Mouse (Mus musculus) liver, postnatal 0 days (tissue): ENCODE results near the gene Rpl18. TPM values are rescaled to one million over a fixed set of nuclear protein-coding genes. Genes with fewer than 3 reads are reported as not detected.

Experiments used
- ATAC-seq: fragments of 200-750 bp; cut with Nextera tagmentation; 2 replicates; pipeline ENCODE4 v1.8.0; 2017; ENCODE audit warnings: mild to moderate bottlenecking, moderate library complexity
- DNase-seq: peaks from one replicate; pipeline ENCODE4 v3.0.0-alpha.2; 2016
- H3K27ac ChIP-seq: fragments of 300-500 bp; sonication (generic); 2 replicates; pipeline ENCODE4 v1.5.1; 2014; ENCODE audit warnings: antibody characterized with exemption, moderate library complexity, mild to moderate bottlenecking, low read depth
- H3K27me3 ChIP-seq: fragments of 300-500 bp; sonication (generic); 2 replicates; pipeline ENCODE4 v1.6.1; 2014; ENCODE audit warnings: low read length, control low read depth, mixed read lengths; ENCODE audit not compliant: insufficient read depth
- H3K36me3 ChIP-seq: fragments of 300-500 bp; sonication (generic); replicated peaks from 2 replicates; pipeline ENCODE4 v1.6.1; 2014; ENCODE audit warnings: mild to moderate bottlenecking, control low read depth, low read length, moderate library complexity, mixed read lengths; ENCODE audit not compliant: insufficient read depth
- H3K4me1 ChIP-seq: fragments of 300-500 bp; sonication (generic); 2 replicates; pipeline ENCODE4 v1.6.1; 2014; ENCODE audit warnings: antibody characterized with exemption, mild to moderate bottlenecking, control low read depth; ENCODE audit not compliant: insufficient read depth
- H3K4me2 ChIP-seq: fragments of 300-500 bp; sonication (generic); 2 replicates; pipeline ENCODE4 v1.6.1; 2014; ENCODE audit warnings: low read depth, mild to moderate bottlenecking, low read length, moderate library complexity, mixed read lengths
- H3K4me3 ChIP-seq: fragments of 300-500 bp; sonication (generic); 2 replicates; pipeline ENCODE4 v1.5.1; 2014; ENCODE audit warnings: low read depth, low read length
- H3K9ac ChIP-seq: fragments of 300-500 bp; sonication (generic); replicated peaks from 2 replicates; pipeline ENCODE4 v1.6.1; 2014; ENCODE audit warnings: mild to moderate bottlenecking, moderate library complexity
- H3K9me3 ChIP-seq: fragments of 300-500 bp; sonication (generic); 2 replicates; pipeline ENCODE4 v1.6.1; 2016; ENCODE audit warnings: mild to moderate bottlenecking, control low read depth, low read length, mixed read lengths
- CTCF ChIP-seq: sonication (generic); IDR thresholded peaks from 2 replicates; pipeline ENCODE4 v1.5.1; 2016; ENCODE audit warnings: antibody characterized with exemption, low read depth
- EP300 ChIP-seq: IDR thresholded peaks from 2 replicates; pipeline ENCODE4 v1.6.1; 2016; ENCODE audit warnings: antibody characterized with exemption, low read depth, mild to moderate bottlenecking
- WGBS: fragments of 180-500 bp; shearing (Covaris S2); extraction: QIAGEN DNeasy Blood & Tissue Kit; methylation state at CpG from one replicate; pipeline ENCODE4 v1.1.7; 2014; ENCODE audit not compliant: insufficient replicate concordance; 5-methylcytosine and 5-hydroxymethylcytosine counted together
- polyA plus RNA-seq: library from polyadenylated mRNA; unstranded; fragments of >200 nt; fragmentation: Nextera tagmentation; extraction: Ambion mirVana; gene quantifications from 2 replicates; pipeline ENCODE4 v1.2.1, GENCODE M21; 2015

The Rpl18 gene
- polyA plus RNA-seq, 1 experiment from 2014 or later: 494 TPM

DNA sequence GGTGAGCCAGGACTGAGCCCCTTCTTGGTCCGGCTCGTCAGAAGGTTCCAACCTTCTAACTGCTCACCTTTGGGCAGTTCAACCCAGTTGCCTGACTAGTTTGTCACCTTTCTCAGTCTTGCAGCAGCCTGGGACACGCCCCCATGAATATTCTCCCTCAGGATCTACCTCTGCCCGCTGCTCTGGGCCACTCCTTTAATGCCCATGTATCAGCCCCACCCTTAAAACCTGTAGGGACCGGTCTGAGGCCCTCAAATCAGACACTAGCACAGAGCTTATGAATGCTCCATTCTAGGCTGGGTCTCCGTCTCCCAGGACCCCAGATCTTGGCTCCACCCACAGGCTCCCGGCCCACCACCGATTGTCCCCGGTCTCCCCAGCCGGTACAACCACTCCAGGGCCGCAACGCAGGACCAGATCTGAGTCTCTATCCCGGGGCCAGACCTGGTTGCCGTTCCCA is 597 bp upstream of the Rpl18 start:
- ATAC-seq (peak; percentile 48), DNase-seq (no peak)
- WGBS: 11% methylated on average over 14 of the region's 14 CpGs
- peak overlapping the region; percentile 89 for H3K4me2 ChIP-seq
- H3K36me3 ChIP-seq: peaks cover 40% of the 10 kb centered on the region
- H3K27ac ChIP-seq: peak overlapping the region; percentile 88
- peak overlapping the region; percentile 69 for H3K9ac ChIP-seq
- no peaks in the 10 kb centered on the region for H3K27me3 ChIP-seq
- H3K9me3 ChIP-seq: no peaks in the 10 kb centered on the region
- TF ChIP-seq EP300 (no peak), CTCF (no peak)
- peaks cover 46% of the 10 kb centered on the region for H3K4me1 ChIP-seq
- H3K4me3 ChIP-seq: peak overlapping the region; percentile 84

DNA sequence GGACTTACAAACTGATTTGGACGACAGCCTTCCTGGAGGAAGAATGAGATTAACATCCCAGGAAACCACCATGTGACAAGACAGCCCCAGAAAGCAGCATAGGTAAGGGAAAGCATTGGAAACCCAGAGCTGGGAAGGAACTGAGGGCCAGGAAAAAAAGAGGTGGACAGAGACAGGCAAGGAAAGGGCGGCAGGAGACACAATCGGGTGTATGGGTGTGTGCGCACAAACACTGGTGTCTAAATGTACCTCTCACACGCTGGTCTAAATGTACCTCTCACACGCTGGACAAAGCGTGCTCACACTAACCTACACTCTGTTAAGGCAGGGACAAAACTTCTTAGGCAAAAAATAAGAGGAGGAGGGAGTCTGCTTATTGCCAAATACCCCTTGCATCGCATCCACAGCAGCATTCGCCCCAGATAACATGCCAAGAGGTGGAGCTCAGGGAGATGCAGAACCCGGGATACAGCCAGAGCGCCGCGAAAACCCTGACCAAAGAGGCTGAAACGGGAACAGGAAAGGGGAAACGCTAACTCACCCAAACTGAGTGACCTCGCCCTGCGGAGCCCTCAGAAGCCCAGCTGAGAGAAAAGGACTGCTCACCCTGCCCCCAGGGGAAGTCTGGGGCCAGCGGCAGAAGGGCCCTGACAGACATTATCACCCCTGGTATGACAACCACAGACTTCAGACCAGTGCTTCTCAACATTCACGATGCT is 643 bp downstream of the Rpl18 start:
- Histone ChIP-seq H3K27ac (peak overlapping the region; percentile 94), H3K9ac (peak overlapping the region; percentile 46), H3K4me1 (peaks cover 48% of the 10 kb centered on the region), H3K4me3 (peak overlapping the region; percentile 84), H3K9me3 (no peaks in the 10 kb centered on the region), H3K4me2 (peak overlapping the region; percentile 89), H3K27me3 (no peaks in the 10 kb centered on the region), H3K36me3 (peaks cover 41% of the 10 kb centered on the region)
- DNase-seq (peak; percentile 49), ATAC-seq (no peak)
- WGBS: 57% methylated on average over 19 of the region's 19 CpGs
- no peak for TF ChIP-seq EP300
- TF ChIP-seq CTCF: no peak

DNA sequence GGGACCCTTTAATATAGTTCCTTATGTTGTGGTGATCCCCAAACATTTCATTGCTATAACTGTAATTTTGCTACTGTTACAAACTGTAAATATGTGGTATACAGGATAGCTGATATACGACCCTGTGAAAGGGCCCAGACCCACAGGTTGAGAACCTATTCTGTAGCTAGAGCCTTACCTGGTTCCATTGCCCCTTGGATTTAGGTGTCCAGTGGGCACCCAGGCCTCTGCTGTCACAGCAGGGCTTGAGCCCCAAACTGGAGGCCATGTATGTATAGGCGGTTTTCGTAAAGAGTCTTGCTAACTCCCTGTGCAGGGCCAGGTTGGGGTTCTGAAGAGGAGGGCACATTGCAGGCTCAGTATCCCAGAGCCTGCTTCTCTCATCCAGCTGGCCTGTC is 1.2 kb downstream of the Rpl18 start:
- Histone ChIP-seq H3K4me2 (peak overlapping the region; percentile 89), H3K36me3 (peaks cover 38% of the 10 kb centered on the region), H3K27me3 (no peaks in the 10 kb centered on the region), H3K27ac (peak overlapping the region; percentile 94), H3K4me1 (peaks cover 48% of the 10 kb centered on the region), H3K9ac (peak overlapping the region; percentile 97), H3K9me3 (no peaks in the 10 kb centered on the region), H3K4me3 (peak overlapping the region; percentile 84)
- TF ChIP-seq EP300 (no peak), CTCF (no peak)
- ATAC-seq: no peak
- DNase-seq: no peak
- 71% methylated on average over 3 of the region's 3 CpGs for WGBS

DNA sequence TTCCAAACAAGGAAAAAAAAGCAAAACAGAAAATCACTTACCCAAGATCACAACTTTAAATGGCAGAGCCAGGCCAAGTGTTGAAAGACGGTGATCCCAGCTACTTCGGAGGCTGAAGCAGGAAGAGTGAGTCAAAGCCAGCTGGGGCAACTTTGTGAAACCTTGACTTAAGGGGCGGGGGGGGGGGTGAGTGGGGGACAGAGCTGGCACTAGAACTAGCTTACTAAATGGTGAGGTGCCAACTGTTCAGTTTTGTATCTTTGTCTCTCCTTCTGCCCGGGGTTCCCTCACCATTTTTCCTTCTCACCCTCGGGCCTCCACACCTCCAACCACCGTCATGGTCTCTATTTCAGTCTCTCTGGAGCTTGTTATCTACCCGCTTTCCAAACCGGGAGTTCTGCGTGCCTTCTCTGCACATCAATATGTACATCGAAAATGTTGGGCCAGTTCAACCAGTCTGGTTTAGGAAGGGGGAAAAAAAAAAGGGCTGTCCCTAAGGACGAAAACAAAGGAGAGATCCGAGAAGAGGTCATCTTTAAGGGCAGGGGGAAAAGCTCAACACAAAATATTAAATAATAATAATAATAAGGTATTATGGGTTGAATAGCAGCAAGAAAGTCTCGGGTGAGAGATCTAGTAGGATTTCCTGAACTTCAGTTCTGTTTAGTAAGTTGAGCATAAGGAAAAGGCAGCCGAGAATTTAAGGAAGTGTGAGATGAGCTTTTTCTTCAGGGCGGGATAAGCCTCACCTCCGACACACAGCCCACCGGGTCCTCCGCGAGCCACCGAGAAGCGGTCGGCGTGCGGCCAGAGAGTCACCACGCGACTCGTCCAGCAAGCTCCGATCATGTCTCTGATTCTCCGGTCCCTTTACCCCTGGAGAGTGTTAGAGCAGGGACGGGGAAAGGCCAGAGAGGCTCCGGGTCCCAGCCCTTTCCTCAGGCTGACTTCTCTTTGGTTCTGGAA is 2.0 kb downstream of the Rpl18 start:
- ATAC-seq (peak; percentile 20), DNase-seq (no peak)
- 6% methylated on average over 31 of the region's 31 CpGs for WGBS
- Histone ChIP-seq H3K9me3 (no peaks in the 10 kb centered on the region), H3K27ac (peak overlapping the region; percentile 94), H3K4me2 (peak overlapping the region; percentile 89), H3K9ac (peak overlapping the region; percentile 97), H3K36me3 (peaks cover 31% of the 10 kb centered on the region), H3K4me1 (peaks cover 48% of the 10 kb centered on the region), H3K4me3 (peak overlapping the region; percentile 84), H3K27me3 (no peaks in the 10 kb centered on the region)
- TF ChIP-seq EP300 (no peak), CTCF (no peak)

DNA sequence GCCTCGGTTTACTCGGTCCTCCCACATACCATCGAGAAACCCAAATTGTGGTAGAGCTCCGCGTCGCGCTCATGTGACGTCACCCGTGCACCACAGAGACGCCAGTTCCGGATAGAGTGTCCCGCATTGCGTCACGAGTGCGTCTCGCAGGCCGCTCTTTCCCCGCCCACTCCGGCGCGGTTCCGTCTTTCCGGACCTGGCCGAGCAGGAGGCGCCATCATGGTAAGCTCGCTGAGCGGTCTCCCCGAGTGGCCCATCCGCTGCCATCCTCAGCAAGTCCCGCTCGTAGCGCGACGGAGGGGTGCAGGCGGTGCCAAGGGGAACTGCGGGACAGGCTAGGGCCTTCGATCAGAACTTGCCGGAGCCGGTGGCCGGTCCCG is 2.7 kb downstream of the Rpl18 start, which contains the start of gene Sphk2:
TSS of gene Sphk2 (minus strand) at position 85 of the 380 bp plus-strand sequence.
- H3K4me1 ChIP-seq: peaks cover 43% of the 10 kb centered on the region
- peak; percentile 24 for TF ChIP-seq CTCF
- peak; percentile 79; the same call in 1 of the 2 replicates for TF ChIP-seq EP300
- H3K36me3 ChIP-seq: peaks cover 27% of the 10 kb centered on the region

DNA sequence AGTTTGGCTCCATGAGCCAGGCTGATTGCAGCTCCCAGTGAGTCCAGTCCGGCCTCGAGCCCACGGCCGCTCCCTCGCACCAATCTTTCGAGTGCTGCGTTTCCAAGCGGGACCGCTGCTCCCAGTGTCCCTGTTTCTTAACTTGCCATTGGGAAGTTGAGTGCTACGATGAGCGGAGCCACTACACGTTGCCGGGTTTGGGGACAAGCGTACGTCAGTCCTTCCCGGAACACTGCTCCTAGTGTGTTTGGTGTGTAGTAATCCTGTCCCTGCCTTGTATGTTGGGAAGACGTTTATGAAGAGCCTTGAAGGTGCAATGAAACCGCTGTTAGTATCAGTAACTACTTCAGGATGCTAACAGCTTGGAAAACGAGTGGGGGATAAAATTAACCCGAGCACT is 3.1 kb downstream of the Rpl18 start:
- peaks cover 24% of the 10 kb centered on the region for H3K36me3 ChIP-seq
- no peaks in the 10 kb centered on the region for H3K27me3 ChIP-seq
- peak overlapping the region; percentile 84 for H3K4me3 ChIP-seq
- peak overlapping the region; percentile 89 for H3K4me2 ChIP-seq
- H3K4me1 ChIP-seq: peaks cover 39% of the 10 kb centered on the region
- H3K9me3 ChIP-seq: no peaks in the 10 kb centered on the region
- peak overlapping the region; percentile 97 for H3K9ac ChIP-seq
- no peak for DNase-seq
- WGBS: 1% methylated on average over 20 of the region's 20 CpGs
- TF ChIP-seq EP300 (no peak), CTCF (no peak)
- peak overlapping the region; percentile 94 for H3K27ac ChIP-seq
- no peak for ATAC-seq

More for the DNA sequence above, 2.7 kb downstream of the Rpl18 start, which contains the start of gene Sphk2:
- DNase-seq (peak; percentile 99), ATAC-seq (peak; percentile 61)
- peak within 1 kb of the TSS; percentile 84 for H3K4me3 ChIP-seq
- no peaks in the 10 kb centered on the region for H3K9me3 ChIP-seq
- WGBS: 2% methylated on average over 41 of the region's 41 CpGs
- H3K27ac ChIP-seq: peak within 1 kb of the TSS; percentile 94
- peak within 1 kb of the TSS; percentile 97 for H3K9ac ChIP-seq
- no peaks in the 10 kb centered on the region for H3K27me3 ChIP-seq
- peak within 1 kb of the TSS; percentile 89 for H3K4me2 ChIP-seq
